Mouse (Mus musculus) lung, postnatal 36 days (tissue): ENCODE data around the gene Cbr4.

Experiments used
- DNase-seq: peaks from one replicate; pipeline ENCODE4 v3.0.0; 2022; ENCODE audit warnings: mixed read lengths

Cbr4 gene

GRCm38 (mm10) chr8:61552221-61552620 is 64.7 kb downstream of the Cbr4 start:
- no peak for DNase-seq

- DNase-seq: no peak
Measured at GRCm38 (mm10) chr8:61552755-61553402, 65.3 kb downstream of the Cbr4 start.

- no peak for DNase-seq
Measured at GRCm38 (mm10) chr8:61555343-61555742, 67.8 kb downstream of the Cbr4 start.

GRCm38 (mm10) chr8:61556219-61556618 is 68.7 kb downstream of the Cbr4 start:
- no peak for DNase-seq
